Mouse (Mus musculus): ENCODE data around the gene Actn4.
"Not testable (repeated sequence)": the region's sequence is repeated elsewhere in the genome, so short reads cannot be mapped to it uniquely, and the experiment has no call there.

The Actn4 gene

GRCm38 (mm10) chr7:28892601-28893000, 69.5 kb downstream of the Actn4 start:
- CTCF ChIA-PET, result no interaction called here

DNA sequence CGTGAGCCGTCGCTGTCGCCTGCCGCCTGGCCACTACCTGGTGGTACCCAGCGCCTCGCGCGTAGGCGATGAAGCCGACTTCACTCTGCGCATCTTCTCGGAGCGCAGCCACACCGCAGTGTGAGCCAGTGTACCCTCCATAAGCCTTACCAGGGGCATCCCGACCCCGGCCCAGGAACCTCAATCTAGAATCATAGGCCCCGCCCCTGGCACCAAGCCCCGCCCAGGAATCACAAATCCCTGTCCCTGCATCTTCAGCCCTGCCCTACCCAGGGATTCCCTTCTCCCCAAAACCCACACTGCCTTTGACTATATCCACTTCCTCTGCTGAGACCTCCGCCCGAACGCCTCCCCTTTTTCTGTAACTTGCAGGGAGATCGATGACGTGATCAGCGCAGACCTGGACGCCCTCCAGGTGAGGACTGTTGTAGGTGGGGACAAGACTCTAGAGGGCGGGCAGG, 73.4 kb downstream of the Actn4 start:
- CTCF ChIA-PET, result interaction anchor here (0.6 kb wide), 1 partner anchor 422 kb away, joined by 5 read pairs; no protein-coding TSS in a partner anchor

GRCm38 (mm10) chr7:28886486-28886885, 75.7 kb downstream of the Actn4 start:
- CTCF ChIA-PET, result no interaction called here

DNA sequence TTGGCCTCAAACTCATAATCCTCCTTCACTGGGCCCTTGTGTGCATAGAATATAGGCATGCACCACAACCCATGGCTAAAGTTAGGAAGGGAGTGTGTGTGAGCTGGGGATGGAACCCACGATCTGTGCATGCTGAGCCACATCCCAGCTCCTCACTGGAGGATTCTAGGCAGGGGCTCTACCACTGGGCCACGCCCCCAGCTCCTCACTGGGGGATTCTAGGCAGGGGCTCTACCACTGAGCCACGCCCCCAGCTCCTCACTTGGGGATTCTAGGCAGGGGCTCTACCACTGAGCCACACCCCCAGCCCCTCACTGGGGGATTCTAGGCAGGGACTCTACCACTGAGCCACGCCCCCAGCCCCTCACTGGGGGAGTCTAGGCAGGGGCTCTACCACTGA, 78.4 kb downstream of the Actn4 start:
- CTCF ChIA-PET, result not testable (repeated sequence)

DNA sequence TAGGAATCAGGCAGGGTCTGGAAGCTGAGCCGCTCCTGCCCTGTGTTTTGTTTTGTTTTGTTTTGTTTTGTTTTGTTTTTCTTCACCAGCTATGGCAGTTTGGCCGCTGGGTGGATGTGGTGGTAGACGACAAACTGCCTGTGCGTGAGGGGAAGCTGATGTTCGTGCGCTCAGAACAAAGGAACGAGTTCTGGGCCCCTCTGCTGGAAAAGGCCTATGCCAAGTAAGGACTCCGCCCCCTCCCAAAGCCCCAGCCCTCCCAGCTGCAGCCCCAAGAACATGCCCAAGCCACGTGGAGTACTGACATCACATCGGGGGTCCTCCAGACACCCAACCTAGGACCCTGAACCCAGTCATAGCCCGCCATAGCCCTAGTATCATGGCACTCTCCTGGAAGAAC, 79.1 kb downstream of the Actn4 start:
- CTCF ChIA-PET, result no interaction called here

DNA sequence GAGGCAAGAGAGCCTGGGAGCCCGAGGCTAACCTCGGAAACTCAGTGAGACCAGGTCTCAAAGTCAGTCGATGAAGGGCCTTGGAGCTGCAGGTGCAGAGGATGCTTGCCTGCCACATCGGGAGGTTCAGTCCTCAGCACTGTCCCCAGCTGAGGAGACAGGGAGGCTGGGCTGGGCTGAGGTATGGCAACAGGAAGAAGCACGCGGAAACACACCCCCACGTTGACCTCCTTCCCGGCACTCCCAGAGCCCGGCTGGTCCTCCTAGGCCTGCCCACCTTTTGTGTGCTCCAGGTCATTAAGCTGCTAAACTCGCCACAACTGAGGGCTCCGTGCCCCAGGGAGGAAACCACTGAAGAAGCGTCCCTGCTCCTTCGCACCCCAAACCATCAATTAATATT, 80.9 kb downstream of the Actn4 start, which contains the start of gene Capn12:
Gene Capn12 (plus strand): TSS at position 224 of the 400 bp plus-strand sequence.
- CTCF ChIA-PET, result no interaction called here

DNA sequence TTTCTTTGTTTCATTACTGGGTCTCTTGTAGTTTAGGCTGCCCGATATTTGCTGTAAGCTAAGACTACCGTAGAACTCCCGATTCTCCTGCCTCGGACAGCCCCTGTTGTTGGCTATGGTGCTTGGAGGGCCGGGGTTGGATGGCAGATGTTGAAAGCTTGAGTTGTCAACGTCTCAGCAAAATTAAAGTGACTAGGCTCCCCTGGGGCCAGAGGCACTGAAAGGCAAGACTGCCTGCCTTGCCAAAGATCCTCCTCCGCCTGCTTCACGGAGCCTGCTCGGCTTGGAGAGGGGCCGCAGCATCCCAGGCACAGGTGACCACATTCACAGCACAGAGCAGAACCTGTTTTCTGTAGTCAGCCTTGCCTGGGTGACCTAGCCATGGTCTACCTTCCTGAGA, 81.6 kb downstream of the Actn4 start:
- CTCF ChIA-PET, result no interaction called here

DNA sequence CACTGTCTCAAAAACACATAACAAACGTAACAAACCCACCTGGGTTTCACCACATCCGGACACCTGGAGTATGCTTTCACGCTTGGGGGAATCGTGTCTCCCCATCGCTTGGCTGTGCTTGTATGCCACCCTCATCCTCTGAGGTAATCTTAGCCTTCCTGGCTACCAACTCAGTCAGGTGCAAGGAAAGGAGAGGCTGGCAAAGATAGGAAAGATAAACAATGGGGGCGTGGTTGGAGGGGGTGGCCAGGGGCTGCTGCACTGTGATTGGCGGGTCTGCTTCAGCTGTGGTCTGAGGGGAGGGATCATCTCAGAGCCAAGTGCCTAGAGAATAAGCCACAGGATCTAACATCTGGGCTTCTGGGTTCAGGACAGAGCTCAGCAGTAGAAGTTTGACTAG, 82.5 kb downstream of the Actn4 start:
- CTCF ChIA-PET, result interaction anchor here (0.6 kb wide), 2 partner anchors 439 to 1993 kb away, joined by 5 to 7 read pairs; no protein-coding TSS in a partner anchor

- CTCF ChIA-PET, result no interaction called here
These were observed 84.3 kb downstream of the Actn4 start for GRCm38 (mm10) chr7:28877856-28878255.

DNA sequence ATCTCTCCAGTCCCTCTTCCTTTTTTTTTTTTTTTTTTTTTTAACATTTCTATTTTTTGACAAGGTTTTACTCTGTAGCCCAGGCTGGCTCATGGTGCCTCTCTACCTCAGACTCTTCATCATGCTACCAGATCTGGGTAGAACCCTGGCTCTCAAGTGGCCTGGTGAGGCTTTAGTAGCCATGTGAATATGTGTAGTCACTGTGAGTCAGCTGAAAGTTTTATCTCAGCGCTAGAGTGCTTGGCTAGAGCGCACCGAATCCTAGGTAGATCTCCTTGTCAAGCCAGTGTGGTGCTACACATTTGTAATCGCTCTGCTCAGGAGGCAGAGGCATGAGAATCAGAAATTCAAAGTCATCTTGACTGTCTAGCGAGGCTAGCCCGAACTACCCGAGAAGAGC, 85.0 kb downstream of the Actn4 start:
- CTCF ChIA-PET, result no interaction called here

DNA sequence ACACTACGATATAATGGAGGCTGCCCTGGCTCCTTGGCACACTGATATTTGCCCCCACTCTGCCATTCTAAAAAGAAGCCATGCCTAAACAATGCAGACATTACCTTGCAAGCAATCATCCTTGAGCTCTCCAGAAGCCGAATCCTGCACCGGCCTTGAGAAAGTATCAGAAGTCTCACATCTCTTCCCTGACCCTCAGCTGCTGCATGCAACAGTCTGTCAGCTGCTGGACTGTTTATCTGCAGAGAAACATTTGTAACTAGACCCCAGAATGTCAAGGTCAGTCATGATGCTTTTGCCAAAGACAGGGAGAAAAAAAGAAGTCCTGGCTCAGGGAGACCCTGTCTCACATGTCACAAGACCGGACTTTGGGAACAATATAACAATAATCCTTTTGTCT, 86.0 kb downstream of the Actn4 start:
- CTCF ChIA-PET, result no interaction called here

GRCm38 (mm10) chr7:28874565-28874964, 87.6 kb downstream of the Actn4 start:
- CTCF ChIA-PET, result no interaction called here

- CTCF ChIA-PET, result interaction anchor here (0.6 kb wide), 1 partner anchor 93 kb away, joined by 8 read pairs; no protein-coding TSS in a partner anchor
These were observed 91.1 kb downstream of the Actn4 start for GRCm38 (mm10) chr7:28870901-28871664.

DNA sequence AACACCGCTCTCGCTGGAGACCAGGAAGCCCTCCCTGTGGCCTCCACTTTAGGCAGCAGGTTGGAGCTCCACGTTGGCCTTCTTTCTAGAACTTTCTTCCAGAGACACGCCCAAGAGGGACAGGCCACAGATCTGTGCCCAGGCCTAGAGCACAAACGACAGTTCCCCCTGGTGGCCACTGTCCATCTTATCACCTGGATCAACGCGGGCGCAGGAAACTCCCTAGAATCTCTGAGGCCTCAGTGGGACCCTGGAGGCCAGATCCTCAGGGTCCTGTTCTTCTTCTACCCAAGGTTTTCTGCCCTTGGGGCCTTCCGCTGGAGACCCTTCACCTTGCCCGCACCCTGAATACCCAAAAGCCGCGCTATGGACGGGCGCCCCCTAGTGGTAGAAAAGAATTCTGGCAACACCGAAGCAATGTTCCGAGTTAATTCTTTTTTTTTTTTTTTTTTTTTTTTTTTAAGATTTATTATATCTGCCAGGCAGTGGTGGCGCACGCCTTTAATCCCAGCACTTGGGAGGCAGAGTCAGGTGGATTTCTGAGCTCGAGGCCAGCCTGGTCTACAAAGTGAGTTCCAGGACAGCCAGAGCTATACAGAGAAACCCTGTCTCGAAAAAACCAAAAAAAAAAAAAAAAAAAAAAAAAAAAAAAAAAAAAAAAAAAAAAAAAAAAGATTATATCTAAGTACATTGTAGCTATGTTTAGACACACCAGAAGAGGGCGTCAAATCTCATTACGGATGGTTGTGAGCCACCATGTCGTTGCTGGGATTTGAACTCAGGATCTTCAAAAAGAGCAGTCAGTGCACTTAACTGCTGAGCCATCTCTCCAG, 94.4 kb downstream of the Actn4 start:
- CTCF ChIA-PET, result interaction anchor here (0.5 to 1.6 kb wide), 12 partner anchors 34 to 1890 kb away, joined by 3 to 19 read pairs (median 6); no protein-coding TSS in a partner anchor

GRCm38 (mm10) chr7:28866769-28867507, 95.2 kb downstream of the Actn4 start:
- CTCF ChIA-PET, result interaction anchor here (0.7 to 1.6 kb wide), 4 partner anchors 35 to 337 kb away, joined by 5 to 8 read pairs (median 6); no protein-coding TSS in a partner anchor

DNA sequence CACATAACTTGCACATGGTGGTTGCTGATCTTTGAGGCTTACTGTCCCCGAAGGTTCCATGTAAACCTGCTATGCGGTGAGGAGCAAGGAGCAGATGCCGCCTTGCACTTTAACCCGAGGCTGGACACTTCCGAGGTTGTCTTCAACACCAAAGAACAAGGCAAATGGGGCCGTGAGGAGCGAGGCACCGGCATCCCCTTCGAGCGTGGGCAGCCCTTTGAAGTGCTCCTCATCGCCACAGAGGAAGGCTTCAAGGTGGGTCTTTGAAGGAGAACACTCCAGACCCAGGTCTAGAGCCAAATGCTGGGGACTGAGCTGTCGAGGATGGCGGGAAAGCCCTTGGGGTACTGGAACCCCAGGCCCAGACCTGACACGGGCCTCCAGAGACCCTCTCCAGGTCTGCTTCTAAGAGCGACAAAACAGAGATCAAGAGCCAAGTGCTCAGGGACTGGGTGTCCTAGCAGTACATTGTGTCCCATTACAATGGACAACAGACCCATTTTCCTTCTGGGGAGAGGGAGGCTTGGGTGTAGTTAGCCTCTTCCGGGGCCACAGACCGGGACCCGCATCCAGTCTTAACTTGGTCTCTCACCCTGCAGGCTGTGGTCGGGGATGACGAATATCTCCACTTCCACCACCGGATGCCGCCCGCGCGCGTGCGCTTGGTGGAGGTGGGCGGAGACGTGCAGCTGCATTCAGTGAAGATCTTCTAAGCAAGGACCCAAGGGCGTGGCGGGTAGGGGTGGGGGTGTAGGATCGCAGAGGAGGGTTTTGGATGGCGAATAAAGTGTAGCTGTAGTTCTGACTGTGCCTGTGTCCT, 96.4 kb downstream of the Actn4 start:
- CTCF ChIA-PET, result no interaction called here

DNA sequence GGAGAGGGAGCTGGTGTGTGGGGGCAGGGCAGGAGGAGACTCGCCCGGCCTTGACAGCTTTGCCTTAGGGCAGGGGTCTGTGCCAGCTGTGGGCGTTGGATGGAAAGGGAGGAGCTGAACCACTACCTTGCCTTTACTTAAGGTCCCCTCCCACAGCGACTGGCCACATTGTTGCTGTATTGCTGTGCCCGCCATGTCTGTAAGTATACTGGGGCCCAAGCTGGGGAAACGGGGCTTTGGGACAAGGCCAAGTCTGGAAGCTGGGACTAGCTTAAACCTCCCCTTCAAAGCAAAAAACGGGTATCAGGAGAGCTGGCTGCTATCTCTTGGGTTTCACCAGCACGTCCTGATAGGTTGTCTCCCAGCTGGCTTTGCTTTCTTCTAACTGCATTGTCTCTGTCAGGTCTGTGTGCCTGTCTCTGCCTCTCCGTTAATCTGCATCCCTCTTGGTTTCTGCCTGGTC, 97.8 kb downstream of the Actn4 start:
- CTCF ChIA-PET, result no interaction called here

GRCm38 (mm10) chr7:28863540-28863939, 98.6 kb downstream of the Actn4 start, which contains the start of gene Lgals7:
Lgals7 (plus strand) TSS chr7:28863853.
- CTCF ChIA-PET, result no interaction called here

- CTCF ChIA-PET, result no interaction called here
These were observed 99.2 kb downstream of the Actn4 start for GRCm38 (mm10) chr7:28862817-28863499.

GRCm38 (mm10) chr7:28860898-28861297, 101.2 kb downstream of the Actn4 start:
- CTCF ChIA-PET, result no interaction called here
